Mouse (Mus musculus) G1E (cell line): ENCODE data around the gene Psmb9. TPM values are rescaled to one million over a fixed set of nuclear protein-coding genes. Genes with fewer than 3 reads are reported as not detected.

ENCODE experiments used
- ATAC-seq: 2 replicates; pipeline ENCODE4 v1.8.0; 2016; ENCODE audit warnings: mild to moderate bottlenecking; ENCODE audit not compliant: insufficient number of reproducible peaks, poor library complexity, low FRiP score, severe bottlenecking; ENCODE audit errors: extremely low read depth
- DNase-seq: peaks from one replicate; pipeline ENCODE4 v3.0.0; 2012; ENCODE audit warnings: low spot score
- H3K27me3 ChIP-seq: 2 replicates; pipeline ENCODE4 v1.6.1; 2012; ENCODE audit warnings: mild to moderate bottlenecking, low read length, inconsistent platforms; ENCODE audit not compliant: insufficient read depth
- H3K36me3 ChIP-seq: replicated peaks from 2 replicates; pipeline ENCODE3; 2012; ENCODE audit warnings: mild to moderate bottlenecking, inconsistent platforms
- H3K4me1 ChIP-seq: 2 replicates; pipeline ENCODE4 v1.6.1; 2012; ENCODE audit warnings: low read depth, low read length, inconsistent platforms, mixed read lengths; ENCODE audit not compliant: insufficient read depth
- H3K4me3 ChIP-seq: 2 replicates; pipeline ENCODE4 v1.5.1; 2012; ENCODE audit warnings: low read depth, mild to moderate bottlenecking, inconsistent platforms, low read length, moderate library complexity, mixed read lengths
- H3K9me3 ChIP-seq: replicated peaks from 2 replicates; pipeline ENCODE4 v1.6.1; 2012; ENCODE audit warnings: inconsistent platforms
- CTCF ChIP-seq: IDR thresholded peaks from 2 replicates; pipeline ENCODE4 v1.5.1; 2012; ENCODE audit warnings: low read depth, low read length, inconsistent platforms, mixed read lengths
- GATA1 ChIP-seq: IDR thresholded peaks from 2 replicates; pipeline ENCODE4 v1.6.1; 2012; ENCODE audit warnings: borderline replicate concordance, low read length, inconsistent platforms, mixed read lengths
- GATA2 ChIP-seq: IDR thresholded peaks from 2 replicates; pipeline ENCODE4 v1.6.1; 2012; ENCODE audit warnings: low read depth, low read length, inconsistent platforms, borderline replicate concordance
- POLR2AphosphoS5 ChIP-seq: IDR thresholded peaks from 2 replicates; pipeline ENCODE4 v1.6.1; 2012; ENCODE audit warnings: low read depth, low read length, inconsistent platforms; ENCODE audit not compliant: insufficient replicate concordance
- TAL1 ChIP-seq: conservative IDR thresholded peaks from 2 replicates; pipeline ENCODE4 v1.6.1; 2012; ENCODE audit warnings: low read depth, low read length, inconsistent platforms, mixed read lengths
- polyA plus RNA-seq: library from polyadenylated mRNA; stranded (reverse); fragments of >175 nt; gene quantifications from 2 replicates; pipeline ENCODE4 v1.2.3, GENCODE M21; 2012
- total RNA-seq, 2 experiments: library from RNA; stranded (forward) in 1 of 2; stranded (reverse) in 1 of 2; fragments of 200-1000 nt in 1 of 2; fragments of >200 nt in 1 of 2; fragmentation: Nextera tagmentation in 1 of 2; gene quantifications; 2 replicates each; pipeline ENCODE4 v1.2.3; 2014 to 2017

The Psmb9 gene
- total and polyA plus RNA-seq, 3 experiments: 1.9 to 3.7 TPM; not detected in 1

DNA sequence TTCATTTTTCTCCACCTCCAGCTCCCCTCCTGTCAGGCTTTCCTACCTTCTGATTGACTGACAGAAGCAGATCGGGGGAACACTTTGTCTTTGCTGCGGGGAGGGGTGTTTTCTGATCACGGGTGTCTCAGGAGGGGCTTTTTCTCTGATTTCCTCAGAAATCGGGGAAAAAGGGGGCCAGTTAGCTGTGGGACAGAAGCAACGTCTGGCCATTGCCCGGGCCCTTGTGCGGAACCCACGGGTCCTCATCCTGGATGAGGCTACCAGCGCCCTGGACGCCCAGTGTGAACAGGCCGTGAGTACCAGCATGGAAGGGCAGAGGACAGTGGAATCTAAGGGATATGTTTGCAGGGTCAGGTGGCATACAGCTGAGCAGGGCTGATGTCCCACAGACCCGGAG is 27.6 kb upstream of the Psmb9 start:
- peaks cover 71% of the 10 kb centered on the region for H3K36me3 ChIP-seq

DNA sequence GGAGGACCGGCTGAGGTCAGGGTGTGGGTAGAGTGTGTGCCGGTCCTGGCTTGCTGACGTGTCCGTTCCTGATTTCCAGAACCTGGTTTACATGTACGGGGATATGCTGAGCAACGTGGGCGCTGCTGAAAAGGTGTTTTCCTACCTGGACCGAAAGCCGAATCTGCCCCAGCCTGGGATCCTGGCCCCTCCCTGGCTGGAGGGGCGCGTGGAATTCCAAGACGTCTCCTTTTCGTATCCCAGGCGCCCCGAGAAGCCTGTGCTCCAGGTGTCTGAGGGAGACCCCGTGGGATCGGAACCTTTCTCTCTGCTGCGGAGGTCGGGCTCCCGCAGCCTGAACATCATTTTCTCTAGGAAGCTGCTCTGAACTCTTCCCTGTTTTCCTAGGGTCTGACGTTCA is 26.4 kb upstream of the Psmb9 start:
- TF ChIP-seq CTCF: no peak
- no peak for TF ChIP-seq POLR2AphosphoS5
- no peak for TF ChIP-seq TAL1
- Histone ChIP-seq H3K4me3 (no peak overlapping the region), H3K4me1 (peaks cover 54% of the 10 kb centered on the region), H3K9me3 (peaks cover 7% of the 10 kb centered on the region), H3K36me3 (peaks cover 82% of the 10 kb centered on the region), H3K27me3 (no peaks in the 10 kb centered on the region)
- ATAC-seq: no peak
- no peak for DNase-seq

More for the DNA sequence above, 27.6 kb upstream of the Psmb9 start:
- Histone ChIP-seq H3K4me1 (peaks cover 42% of the 10 kb centered on the region), H3K27me3 (no peaks in the 10 kb centered on the region), H3K9me3 (peaks cover 6% of the 10 kb centered on the region; the same call in 1 of the 2 replicates), H3K4me3 (no peak overlapping the region)
- TF ChIP-seq GATA2 (no peak), TAL1 (no peak), GATA1 (no peak), POLR2AphosphoS5 (no peak), CTCF (no peak)
- no peak for ATAC-seq
- no peak for DNase-seq

DNA sequence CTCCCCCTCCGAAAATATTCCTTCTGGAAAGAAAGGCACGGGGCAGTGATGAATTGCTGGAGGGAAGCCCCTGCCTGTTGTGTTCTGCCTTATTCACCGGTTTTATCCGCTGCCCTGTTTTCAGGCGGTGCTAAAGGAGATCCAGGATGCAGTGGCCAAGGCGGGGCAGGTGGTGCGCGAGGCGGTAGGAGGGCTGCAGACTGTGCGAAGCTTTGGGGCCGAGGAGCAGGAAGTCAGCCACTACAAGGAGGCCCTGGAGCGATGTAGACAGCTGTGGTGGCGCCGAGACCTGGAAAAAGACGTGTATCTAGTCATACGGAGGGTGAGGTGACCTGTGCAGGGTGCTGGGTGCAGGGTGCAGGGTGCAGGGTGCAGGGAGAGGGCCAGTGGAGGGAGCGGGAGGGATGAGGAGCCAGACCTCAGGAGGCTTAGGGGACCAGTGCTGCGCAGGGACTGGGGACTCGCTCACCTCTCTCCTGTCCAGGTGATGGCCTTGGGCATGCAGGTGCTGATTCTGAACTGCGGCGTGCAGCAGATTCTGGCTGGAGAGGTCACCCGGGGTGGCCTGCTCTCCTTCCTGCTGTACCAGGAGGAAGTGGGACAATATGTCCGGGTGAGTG is 24.3 kb upstream of the Psmb9 start:
- Histone ChIP-seq H3K36me3 (peaks cover 79% of the 10 kb centered on the region), H3K4me1 (peaks cover 64% of the 10 kb centered on the region), H3K4me3 (peak overlapping the region; percentile 50; the same call in 1 of the 2 replicates), H3K27me3 (no peaks in the 10 kb centered on the region), H3K9me3 (peaks cover 3% of the 10 kb centered on the region)
- TF ChIP-seq CTCF: no peak
- no peak for TF ChIP-seq TAL1
- TF ChIP-seq GATA1: no peak
- TF ChIP-seq POLR2AphosphoS5: no peak
- TF ChIP-seq GATA2: no peak
- DNase-seq: no peak
- no peak for ATAC-seq

DNA sequence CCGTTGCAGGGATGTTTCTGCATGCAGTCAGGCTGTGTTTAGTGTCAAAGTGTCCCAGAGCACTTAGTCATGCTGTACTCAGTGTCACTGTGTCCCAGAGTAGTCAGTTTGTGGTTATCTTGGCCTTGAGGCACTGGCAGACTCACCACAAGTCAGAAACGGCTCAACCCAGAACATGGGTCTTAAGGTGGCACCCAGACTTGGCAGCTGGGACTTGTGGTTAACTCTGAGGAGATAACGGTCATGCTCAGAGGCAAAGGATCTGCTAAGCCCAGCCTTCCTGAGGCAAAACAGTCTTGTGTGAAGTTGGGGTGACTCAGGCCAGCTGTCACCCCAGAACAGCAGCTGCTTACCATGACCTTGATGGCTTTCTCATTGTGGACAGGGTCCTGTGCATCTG is 23.0 kb upstream of the Psmb9 start:
- peak; percentile 74 for DNase-seq
- H3K9me3 ChIP-seq: peaks cover 3% of the 10 kb centered on the region
- no peaks in the 10 kb centered on the region for H3K27me3 ChIP-seq
- peak; percentile 91 for ATAC-seq
- H3K4me1 ChIP-seq: peaks cover 72% of the 10 kb centered on the region
- H3K36me3 ChIP-seq: peaks cover 77% of the 10 kb centered on the region
- peak overlapping the region; percentile 47; the same call in 1 of the 2 replicates for H3K4me3 ChIP-seq
- TF ChIP-seq GATA2 (no peak), TAL1 (peak; percentile 70), POLR2AphosphoS5 (no peak)

DNA sequence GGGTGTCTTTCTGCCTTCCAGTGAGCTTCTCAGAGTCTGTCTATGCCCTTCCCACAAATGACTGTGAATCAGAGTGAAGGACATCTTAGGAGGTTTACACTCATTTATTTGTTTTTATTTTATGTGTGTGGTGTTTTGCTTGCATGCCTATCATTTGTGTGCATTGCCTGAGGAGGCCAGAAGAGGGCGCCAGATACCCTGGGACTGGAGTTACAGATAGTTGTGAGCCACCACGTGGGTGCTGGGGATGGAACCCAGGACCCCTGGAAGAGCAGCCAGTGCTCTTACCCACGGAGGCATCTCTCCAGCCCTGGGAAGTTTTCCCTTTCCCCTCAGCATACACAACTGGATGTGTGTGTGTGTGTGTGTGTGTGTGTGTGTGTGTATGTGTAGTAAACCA is 22.1 kb upstream of the Psmb9 start:
- DNase-seq (no peak), ATAC-seq (no peak)
- TF ChIP-seq CTCF (no peak), GATA2 (no peak), TAL1 (no peak), GATA1 (no peak), POLR2AphosphoS5 (no peak)
- no peak overlapping the region for H3K4me3 ChIP-seq
- H3K27me3 ChIP-seq: no peaks in the 10 kb centered on the region
- H3K9me3 ChIP-seq: peaks cover 3% of the 10 kb centered on the region
- peaks cover 72% of the 10 kb centered on the region for H3K36me3 ChIP-seq
- H3K4me1 ChIP-seq: peaks cover 79% of the 10 kb centered on the region

DNA sequence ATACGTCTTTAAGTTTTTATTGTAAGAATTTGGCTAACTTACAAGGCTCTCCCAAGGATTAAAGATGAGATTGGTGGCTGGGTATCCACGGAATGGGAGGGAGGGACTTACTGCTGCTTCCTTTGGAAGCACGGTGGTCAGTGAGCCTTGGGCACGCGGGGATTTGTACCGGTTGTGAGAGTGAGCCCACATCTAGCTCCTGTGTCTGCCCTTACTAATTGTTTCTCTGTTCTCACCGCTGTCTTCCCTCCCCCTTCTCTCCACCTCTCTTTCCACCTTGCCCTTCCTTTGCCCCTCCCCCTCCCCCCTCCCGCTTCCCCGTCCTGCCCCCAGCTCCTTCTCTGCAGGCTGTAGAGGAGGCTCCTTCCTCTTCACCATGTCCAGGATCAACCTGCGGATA is 20.9 kb upstream of the Psmb9 start:
- H3K4me3 ChIP-seq: no peak overlapping the region; the same call in 1 of the 2 replicates
- DNase-seq (no peak), ATAC-seq (no peak)
- H3K9me3 ChIP-seq: peaks cover 3% of the 10 kb centered on the region
- no peak for TF ChIP-seq GATA1
- no peak for TF ChIP-seq POLR2AphosphoS5
- no peak for TF ChIP-seq GATA2
- TF ChIP-seq CTCF: no peak
- no peak for TF ChIP-seq TAL1
- H3K36me3 ChIP-seq: peaks cover 60% of the 10 kb centered on the region
- H3K27me3 ChIP-seq: no peaks in the 10 kb centered on the region
- peaks cover 73% of the 10 kb centered on the region for H3K4me1 ChIP-seq
